Mouse (Mus musculus) WW6 (cell line): ENCODE results near the gene Vax2.

Source experiments
- DNase-seq: peaks from one replicate; pipeline ENCODE4 v3.0.0-alpha.2; 2013; ENCODE audit warnings: low read depth, low spot score

Vax2 gene

DNA sequence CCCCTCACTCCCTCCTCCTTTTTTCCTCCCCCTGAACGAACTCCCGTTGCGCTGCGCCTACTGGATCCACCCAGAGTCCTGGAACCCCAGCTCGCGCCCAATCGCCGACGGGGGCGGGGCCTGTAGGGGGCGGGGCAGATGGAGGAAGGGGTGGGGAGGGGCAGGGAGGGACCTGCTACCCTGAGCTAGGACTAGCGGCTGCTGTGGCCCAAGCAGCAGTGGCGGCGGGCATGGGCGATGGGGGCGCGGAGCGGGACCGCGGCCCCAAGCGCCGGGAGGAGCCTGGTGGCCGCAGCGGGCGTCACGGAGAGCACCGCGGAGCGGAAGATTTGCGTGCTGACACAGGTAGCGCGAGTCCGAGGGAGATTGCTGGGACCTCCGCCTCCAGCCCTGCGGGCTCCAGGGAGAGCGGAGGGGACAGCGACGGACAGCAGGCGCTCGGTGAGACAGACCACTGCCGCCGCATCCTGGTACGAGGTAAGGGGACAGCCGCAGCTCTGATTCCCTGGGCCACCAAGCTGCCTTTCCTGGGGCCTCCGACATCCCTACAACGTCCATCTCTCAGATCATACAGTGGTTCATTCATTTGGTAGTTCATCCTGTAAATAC lies at the start of gene Vax2:
Gene Vax2, plus strand, starts transcription at position 198 of the 609 bp plus-strand sequence.
- DNase-seq: no peak

DNA sequence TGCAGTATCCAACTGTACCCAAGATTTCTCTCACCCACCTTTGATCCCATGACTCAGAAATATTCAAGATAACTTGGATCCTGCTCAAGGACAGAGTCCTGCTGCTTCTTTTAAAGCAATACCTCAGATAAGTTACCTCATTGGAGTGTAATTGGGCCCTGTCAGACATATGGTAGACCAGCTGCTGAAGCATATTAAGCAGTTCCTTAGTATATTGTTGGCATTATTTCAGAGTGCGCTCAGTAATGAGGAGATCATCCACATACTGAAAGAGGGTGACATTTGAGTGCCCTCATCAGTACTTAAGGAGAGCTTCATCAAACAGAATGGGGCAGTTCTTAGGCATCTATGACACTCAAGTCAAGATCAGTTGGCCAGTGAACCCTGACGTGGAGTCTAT lies 46.1 kb upstream of the Vax2 start:
- no peak for DNase-seq

DNA sequence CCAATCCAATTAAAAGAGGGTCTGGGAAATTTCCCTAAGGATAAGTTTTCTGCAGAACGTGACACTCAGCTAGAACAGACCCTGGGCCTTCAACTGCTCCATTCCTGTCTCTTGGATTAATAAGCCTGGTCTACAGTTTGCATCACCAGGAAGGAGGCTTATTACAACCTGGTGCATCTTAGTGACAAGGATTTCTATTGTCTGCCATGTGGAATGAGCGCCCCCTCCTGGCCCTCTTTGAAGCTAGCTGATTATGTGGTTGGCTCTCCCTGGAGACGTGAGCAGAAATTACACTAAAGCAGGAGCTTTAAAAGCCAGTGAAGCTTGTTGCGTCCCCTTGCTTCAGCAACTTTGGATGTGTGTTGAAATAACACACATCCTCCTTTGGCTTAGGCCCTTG lies 37.7 kb upstream of the Vax2 start:
- DNase-seq: peak; percentile 48

GRCm38 (mm10) chr6:83677757-83678156 lies 33.3 kb upstream of the Vax2 start, which contains the start of gene Cd207:
Cd207 (minus strand) TSS chr6:83677857.
- no peak for DNase-seq

GRCm38 (mm10) chr6:83689374-83689773 lies 21.7 kb upstream of the Vax2 start:
- DNase-seq: no peak

DNA sequence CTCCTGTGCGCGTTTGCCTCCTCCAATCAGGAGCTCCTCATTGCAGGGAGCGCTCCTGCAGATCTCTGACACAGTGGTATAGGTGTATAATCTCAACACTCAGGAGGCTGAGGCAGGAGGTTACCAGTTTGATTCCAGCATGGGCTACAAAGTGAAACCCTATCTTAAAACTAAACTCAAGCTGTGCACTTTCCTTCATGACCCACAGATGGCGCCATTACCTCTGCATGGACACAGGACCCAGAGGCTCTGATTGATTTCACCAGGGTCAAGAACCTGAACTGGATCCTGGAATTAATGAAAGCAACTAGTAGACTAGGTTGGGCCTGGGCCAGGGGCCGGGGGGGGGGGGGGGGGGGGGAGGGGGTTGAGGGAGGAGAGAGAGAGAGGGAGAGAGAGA lies 20.8 kb upstream of the Vax2 start:
- no peak for DNase-seq

GRCm38 (mm10) chr6:83690936-83691335 lies 20.1 kb upstream of the Vax2 start:
- DNase-seq: no peak

DNA sequence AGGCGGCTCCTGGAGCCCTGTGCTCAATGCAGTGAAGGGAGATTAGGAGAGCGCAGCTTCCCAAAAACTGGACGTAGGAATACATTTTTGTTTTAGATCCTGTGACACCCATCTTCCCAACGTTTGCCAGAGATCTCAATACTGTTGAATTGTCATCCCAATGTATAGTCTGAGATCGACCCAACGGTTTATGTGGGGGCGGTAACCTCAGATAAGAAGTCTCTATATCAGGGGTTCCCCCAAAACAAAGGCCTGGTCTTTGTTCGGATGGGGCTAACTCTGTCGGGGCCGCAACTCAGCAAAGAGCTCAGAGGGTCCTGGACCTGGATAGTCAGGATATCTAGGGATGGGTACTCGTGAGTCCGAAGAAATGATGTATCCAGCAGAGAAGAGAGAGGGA lies 18.1 kb upstream of the Vax2 start:
- DNase-seq: no peak

- DNase-seq: no peak
Observed at GRCm38 (mm10) chr6:83693835-83694234, 17.2 kb upstream of the Vax2 start.

DNA sequence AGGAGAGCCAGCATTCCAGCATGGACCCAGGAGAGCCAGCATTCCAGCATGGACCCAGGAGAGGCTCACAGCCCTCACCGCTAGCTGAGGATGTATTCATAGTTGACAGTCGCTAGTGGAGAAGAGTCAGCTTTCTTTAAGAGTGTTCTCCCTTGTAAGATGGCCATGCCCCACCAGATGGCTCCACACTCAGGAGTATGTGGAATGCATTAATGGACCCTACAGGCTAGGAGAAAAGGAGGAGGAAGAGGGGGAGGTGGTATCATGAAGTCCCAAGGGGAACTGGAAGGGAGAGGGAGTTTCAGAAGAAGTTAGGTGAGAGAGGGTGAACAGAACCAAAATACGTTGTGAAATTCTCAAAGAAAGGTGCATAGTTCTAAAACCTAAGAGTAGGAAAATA lies 15.3 kb upstream of the Vax2 start:
- no peak for DNase-seq

DNA sequence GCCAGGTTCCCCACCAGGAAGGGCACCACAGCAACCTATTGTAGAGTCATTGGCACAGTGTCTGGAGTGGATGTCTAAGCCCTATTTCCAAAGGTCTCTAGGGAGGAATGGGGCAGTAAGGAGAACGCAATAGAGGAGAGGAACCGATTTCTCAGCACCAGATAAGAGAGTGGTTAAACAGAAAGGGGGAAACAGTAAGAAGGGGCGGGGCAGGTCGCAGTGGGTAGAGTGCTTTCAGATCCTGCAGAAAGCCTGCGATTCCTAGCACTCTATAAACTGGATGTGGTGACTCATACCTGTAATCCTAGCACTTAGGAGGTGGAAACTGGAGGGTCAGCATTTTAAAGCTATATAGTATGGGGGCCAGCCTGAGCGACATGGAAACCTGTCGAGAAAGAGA lies 14.4 kb upstream of the Vax2 start:
- no peak for DNase-seq

DNA sequence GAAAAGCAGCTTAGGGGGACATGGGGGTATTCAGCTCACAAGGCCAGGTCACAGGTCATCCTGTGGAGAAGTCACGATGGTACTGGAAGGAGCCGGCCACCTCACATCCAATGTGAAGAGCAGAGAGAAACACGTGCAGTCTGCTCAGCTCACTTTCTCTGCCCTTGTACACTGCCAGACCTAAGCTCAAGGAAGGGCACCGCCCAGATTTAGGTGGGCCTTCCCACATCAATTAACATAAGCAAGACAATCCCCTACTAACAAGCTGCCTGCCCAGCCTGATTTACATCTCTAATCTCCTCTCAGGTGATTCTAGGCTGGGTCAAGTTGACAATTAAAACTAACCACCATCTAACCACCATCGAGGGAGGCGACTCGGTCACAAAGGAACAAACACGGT lies 13.1 kb upstream of the Vax2 start:
- no peak for DNase-seq

DNA sequence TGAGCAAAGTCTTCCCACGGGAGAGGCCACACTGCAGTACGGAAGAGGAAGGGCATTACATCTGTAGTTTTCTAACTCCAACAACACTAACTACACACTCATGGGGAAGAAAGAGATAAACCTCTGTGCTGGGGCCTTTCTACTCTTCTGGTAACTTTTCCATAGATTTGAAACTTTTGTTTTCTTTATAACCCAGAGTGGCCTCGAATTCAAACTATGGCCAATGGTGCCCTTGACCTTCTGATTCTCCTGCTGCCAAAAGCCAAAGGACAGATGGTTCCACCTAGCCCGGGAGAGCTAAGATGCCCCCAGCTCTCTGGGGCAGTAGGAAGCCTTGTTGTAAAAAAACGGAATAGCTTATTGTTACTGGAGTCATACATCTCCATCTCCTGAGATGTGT lies 11.1 kb upstream of the Vax2 start:
- no peak for DNase-seq

DNA sequence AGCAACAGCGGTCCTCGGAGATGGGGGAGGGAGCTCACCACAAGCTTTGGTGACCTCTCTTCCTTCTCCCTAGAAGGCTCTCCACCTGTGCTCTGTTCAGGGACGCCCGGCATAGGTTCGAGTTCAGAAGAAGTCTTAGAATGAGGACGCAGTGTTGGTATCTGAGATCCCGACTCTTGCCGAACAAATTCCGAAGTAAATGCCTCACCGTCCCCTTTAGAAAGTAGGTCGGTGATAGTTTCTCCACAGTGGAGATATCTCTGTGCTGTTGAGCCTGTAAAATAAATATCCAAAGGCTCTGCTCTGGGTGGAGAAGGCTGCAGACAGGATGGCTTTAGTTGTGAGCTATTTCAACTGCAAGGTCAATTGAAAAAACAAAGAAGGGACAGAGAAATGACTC lies 10.1 kb upstream of the Vax2 start:
- DNase-seq: no peak

GRCm38 (mm10) chr6:83702146-83702999 lies 8.7 kb upstream of the Vax2 start:
- DNase-seq: no peak

DNA sequence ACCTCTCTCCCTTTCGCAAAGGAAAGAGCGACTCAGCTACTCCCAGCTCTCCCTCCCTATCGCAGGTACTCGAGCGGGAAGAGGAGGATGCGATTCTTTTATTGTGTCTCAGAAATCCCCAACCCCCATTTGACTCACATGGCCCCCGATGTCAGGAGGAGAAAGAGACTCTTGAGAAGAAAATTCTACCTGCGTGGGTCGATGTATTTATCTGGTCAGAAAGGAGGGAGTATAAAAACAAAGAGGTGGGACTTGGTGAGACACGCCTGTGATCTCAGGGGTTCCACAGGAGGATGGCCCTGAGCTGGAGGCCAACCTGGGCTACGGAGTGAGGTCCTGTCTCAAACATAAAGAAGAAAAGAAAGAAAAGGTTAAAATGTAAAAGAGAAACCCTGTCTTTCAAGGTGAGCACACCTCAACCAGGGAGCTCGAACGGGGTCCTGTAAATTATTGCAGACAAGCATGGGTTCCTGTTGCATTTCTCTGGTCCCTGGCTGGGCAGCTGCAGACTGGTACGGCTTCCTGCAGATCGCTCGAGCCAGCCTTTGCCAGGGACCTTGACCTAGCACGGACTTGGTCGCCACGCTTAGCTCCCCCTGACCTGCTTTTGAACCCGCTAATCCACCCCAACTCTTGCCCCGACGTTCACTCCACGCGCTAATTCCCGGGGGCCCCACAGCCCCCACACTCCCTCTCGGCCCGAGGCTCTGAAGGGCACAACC lies 7.9 kb upstream of the Vax2 start:
- DNase-seq: no peak

- no peak for DNase-seq
Observed at GRCm38 (mm10) chr6:83703722-83704078, 7.4 kb upstream of the Vax2 start.

DNA sequence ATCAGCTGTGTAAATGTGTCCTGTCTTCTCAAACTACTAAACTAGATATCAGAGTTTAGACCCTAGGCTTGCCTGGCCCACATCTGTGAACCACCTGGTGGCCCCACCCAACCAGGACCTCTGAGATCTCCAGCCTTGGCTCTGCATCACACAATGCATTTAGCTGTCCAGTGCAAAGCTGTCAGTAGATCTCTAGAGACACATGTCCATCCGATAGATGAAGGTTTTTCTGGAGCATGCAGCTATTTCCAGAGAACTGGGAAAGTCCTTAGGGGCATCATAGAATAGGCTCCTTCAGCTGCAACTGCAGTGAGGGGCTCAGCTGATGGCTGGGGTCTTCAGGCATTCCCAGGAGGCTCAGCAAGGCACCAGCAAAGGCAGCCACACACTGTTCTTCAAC lies 6.8 kb upstream of the Vax2 start:
- no peak for DNase-seq

GRCm38 (mm10) chr6:83704701-83705100 lies 6.4 kb upstream of the Vax2 start:
- DNase-seq: no peak

GRCm38 (mm10) chr6:83707738-83708510 lies 3.1 kb upstream of the Vax2 start:
- DNase-seq: no peak

DNA sequence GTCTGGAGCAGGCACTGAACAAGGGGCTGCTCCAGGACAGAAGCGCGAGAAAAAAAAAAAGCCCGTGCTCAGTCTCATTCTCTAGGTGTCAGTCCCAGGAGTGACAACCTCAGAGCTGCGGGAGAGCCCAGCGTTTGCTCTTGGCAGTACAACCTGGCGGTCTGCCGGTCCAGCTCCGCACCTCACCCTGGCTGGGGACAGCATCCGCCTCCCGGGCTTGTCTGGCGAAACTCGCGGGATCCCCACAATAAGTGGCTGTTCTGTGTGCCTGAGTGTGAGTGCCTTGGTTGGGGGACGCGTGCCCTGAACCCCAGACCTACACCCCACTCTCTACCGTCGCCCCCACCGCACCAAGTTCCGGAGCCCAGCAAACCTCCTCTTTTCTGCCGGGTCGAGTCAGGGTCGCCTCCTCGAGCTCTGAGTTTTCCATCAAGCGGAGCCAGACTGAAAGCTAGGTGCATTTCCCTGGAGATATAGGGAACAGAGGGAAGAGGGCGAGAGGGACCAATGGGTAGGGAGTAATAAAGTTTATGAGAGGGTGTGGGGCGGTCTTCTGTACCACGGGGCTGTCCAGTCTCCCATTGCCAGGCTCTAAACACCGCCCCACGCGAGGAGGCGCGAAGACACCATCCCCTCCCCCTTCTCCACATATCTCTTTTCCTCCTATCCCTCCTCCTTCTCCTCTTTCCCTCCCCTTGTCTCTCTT lies 550 bp upstream of the Vax2 start:
- DNase-seq: no peak
